Mouse (Mus musculus) CH12.LX (cell line): ENCODE data around the gene Gpr84. TPM values are rescaled to one million over a fixed set of nuclear protein-coding genes. Genes with fewer than 3 reads are reported as not detected.

Experiments used
- DNase-seq: peaks from one replicate; pipeline ENCODE4 v3.0.0-alpha.2; 2013; ENCODE audit errors: extremely low read depth
- H3K27ac ChIP-seq: 2 replicates; pipeline ENCODE4 v1.5.1; 2012; ENCODE audit warnings: low read depth, mild to moderate bottlenecking, control low read depth, moderate library complexity; ENCODE audit not compliant: insufficient read depth
- H3K27me3 ChIP-seq: replicated peaks from 2 replicates; pipeline ENCODE3; 2012; ENCODE audit warnings: inconsistent platforms
- H3K36me3 ChIP-seq, 2 experiments: replicated peaks in 1 of 2; 2 replicates each; pipeline versions ENCODE3 to v1.6.1; 2012; ENCODE audit warnings: inconsistent platforms in 1 of 2, low read length in 1 of 2, mild to moderate bottlenecking in 1 of 2, mixed read lengths in 1 of 2, moderate library complexity in 1 of 2; ENCODE audit not compliant: control insufficient read depth in 1 of 2, insufficient read depth in 1 of 2
- H3K4me1 ChIP-seq, 2 experiments: 2 replicates each; pipeline ENCODE4 v1.6.1; 2012; ENCODE audit warnings: inconsistent platforms in 1 of 2, moderate library complexity in 1 of 2; ENCODE audit not compliant: insufficient read depth in 2 of 2, control insufficient read depth in 1 of 2
- H3K4me2 ChIP-seq: 2 replicates; pipeline ENCODE4 v1.6.1; 2012; ENCODE audit warnings: low read depth, mild to moderate bottlenecking, control low read depth; ENCODE audit not compliant: poor library complexity, insufficient read depth, severe bottlenecking
- H3K4me3 ChIP-seq, 3 experiments: fragments of 150-350 bp in 1 of 3; sonication (generic) in 1 of 3; replicated peaks in 1 of 3; 2 replicates each; pipeline versions ENCODE3 to v1.5.1; 2011 to 2012; ENCODE audit warnings: low read depth in 2 of 3, low read length in 2 of 3, mild to moderate bottlenecking in 2 of 3, moderate library complexity in 2 of 3, control low read depth in 1 of 3, improper control_type of control experiment in 1 of 3, inconsistent platforms in 1 of 3, mixed read lengths in 1 of 3; ENCODE audit not compliant: poor library complexity in 1 of 3
- H3K79me2 ChIP-seq: replicated peaks from 2 replicates; pipeline ENCODE4 v1.6.1; 2012; ENCODE audit warnings: mild to moderate bottlenecking, moderate library complexity; ENCODE audit not compliant: control insufficient read depth, poor library complexity, insufficient read depth, severe bottlenecking; ENCODE audit errors: extremely low read depth
- H3K9ac ChIP-seq: 2 replicates; pipeline ENCODE4 v1.6.1; 2012; ENCODE audit warnings: low read depth, mild to moderate bottlenecking, control low read depth, moderate library complexity; ENCODE audit not compliant: insufficient read depth
- H3K9me3 ChIP-seq: replicated peaks from 2 replicates; pipeline ENCODE3; 2012; ENCODE audit warnings: low read length, inconsistent platforms, mixed read lengths
- CTCF ChIP-seq, 2 experiments: IDR thresholded peaks in 1 of 2; conservative IDR thresholded peaks in 1 of 2; 2 replicates each; pipeline ENCODE4 v1.5.1; 2011 to 2012; ENCODE audit warnings: low read depth in 2 of 2, low read length in 2 of 2, improper control_type of control experiment in 1 of 2, inconsistent platforms in 1 of 2, mild to moderate bottlenecking in 1 of 2, moderate library complexity in 1 of 2
- EP300 ChIP-seq: IDR thresholded peaks from 2 replicates; pipeline ENCODE4 v1.6.1; 2011; ENCODE audit warnings: low read length, improper control_type of control experiment
- ETS1 ChIP-seq: conservative IDR thresholded peaks from 2 replicates; pipeline ENCODE4 v1.6.1; 2012; ENCODE audit warnings: low read depth, mild to moderate bottlenecking, inconsistent platforms, low read length, improper control_type of control experiment, moderate library complexity
- JUND ChIP-seq: conservative IDR thresholded peaks from 2 replicates; pipeline ENCODE4 v1.6.1; 2011; ENCODE audit warnings: low read depth, low read length, improper control_type of control experiment
- MAX ChIP-seq: IDR thresholded peaks from 2 replicates; pipeline ENCODE4 v1.6.1; 2011; ENCODE audit warnings: low read length, improper control_type of control experiment
- MAZ ChIP-seq: IDR thresholded peaks from 2 replicates; pipeline ENCODE4 v1.6.1; 2012; ENCODE audit warnings: low read depth, mild to moderate bottlenecking, inconsistent platforms, low read length, improper control_type of control experiment, moderate library complexity
- NELFE ChIP-seq: IDR thresholded peaks from 2 replicates; pipeline ENCODE4 v1.6.1; 2011; ENCODE audit warnings: low read depth, low read length, improper control_type of control experiment
- NRF1 ChIP-seq: IDR thresholded peaks from 2 replicates; pipeline ENCODE4 v1.6.1; 2014; ENCODE audit warnings: low read depth, mild to moderate bottlenecking, inconsistent platforms, low read length, improper control_type of control experiment, moderate library complexity
- POLR2A ChIP-seq: IDR thresholded peaks from 2 replicates; pipeline ENCODE4 v1.6.1; 2011; ENCODE audit warnings: low read depth, mild to moderate bottlenecking, improper control_type of control experiment, low read length
- SIN3A ChIP-seq: IDR thresholded peaks from 2 replicates; pipeline ENCODE4 v1.6.1; 2012; ENCODE audit warnings: low read length, improper control_type of control experiment, inconsistent platforms
- SMC3 ChIP-seq: IDR thresholded peaks from 2 replicates; pipeline ENCODE4 v1.6.1; 2011; ENCODE audit warnings: low read depth, low read length, improper control_type of control experiment
- TBP ChIP-seq: conservative IDR thresholded peaks from 2 replicates; pipeline ENCODE4 v1.6.1; 2011; ENCODE audit warnings: low read depth, low read length, improper control_type of control experiment
- TCF12 ChIP-seq: IDR thresholded peaks from 2 replicates; pipeline ENCODE4 v1.6.1; 2014; ENCODE audit warnings: low read depth, mild to moderate bottlenecking, inconsistent platforms, low read length, improper control_type of control experiment
- UBTF ChIP-seq: IDR thresholded peaks from 2 replicates; pipeline ENCODE4 v1.6.1; 2012; ENCODE audit warnings: low read depth, mild to moderate bottlenecking, inconsistent platforms, low read length, improper control_type of control experiment, moderate library complexity
- USF1 ChIP-seq: IDR thresholded peaks from 2 replicates; pipeline ENCODE4 v1.6.1; 2014; ENCODE audit warnings: low read depth, mild to moderate bottlenecking, inconsistent platforms, low read length, improper control_type of control experiment
- dilution Hi-C: fragments of 300-500 bp; cut with MboI; formaldehyde crosslinking; loops from 2 replicates; pipeline ENCODE4 v1.14.3; 2020; ENCODE audit warnings: low sequenced_read_pairs; ENCODE audit not compliant: extremely low pct_unique_long_range_greater_than_20kb, extremely low pct_ligation_motif_present
- in situ Hi-C: fragments of 300-500 bp; cut with MboI; formaldehyde crosslinking; loops from 3 replicates; pipeline ENCODE4 v1.14.3; 2019; ENCODE audit warnings: low sequenced_read_pairs, low pct_ligation_motif_present, low pct_unique_long_range_greater_than_20kb, mixed read lengths
- polyA plus RNA-seq: library from polyadenylated mRNA; unstranded; fragments of >175 nt; gene quantifications from 2 replicates; pipeline ENCODE4 v1.2.1, GENCODE M21; 2012; ENCODE audit warnings: low read depth; ENCODE audit not compliant: insufficient read length
- total RNA-seq, 2 experiments: library from RNA; depleted of rRNA; stranded (reverse); fragments of 300-350 nt in 1 of 2; fragments of >200 nt in 1 of 2; gene quantifications; 2 replicates each; pipeline ENCODE4 v1.2.3; 2012 to 2014

Gpr84 gene
- total and polyA plus RNA-seq, 3 experiments = 0.42 to 1.4 (median 0.66) TPM

GRCm38 (mm10) chr15:103359122-103359510 lies 48.7 kb upstream of the Gpr84 start:
- H3K4me1 ChIP-seq = peaks cover 36 to 80% of the 10 kb centered on the region in 2 experiments
- no peak for TF ChIP-seq CTCF (conservative IDR thresholded peaks at IDR 0.05 in 1 of 2, IDR thresholded peaks at IDR 0.05 in 1 of 2; ENCODE audit: low read depth in 2 of 2, low read length in 2 of 2)
- TF ChIP-seq JUND = no peak
- no peak for TF ChIP-seq EP300
- no peak for TF ChIP-seq ETS1
- no peak for TF ChIP-seq USF1
- no peak for TF ChIP-seq SIN3A
- TF ChIP-seq NRF1 = no peak
- TF ChIP-seq NELFE = no peak
- no peak overlapping the region for H3K4me3 ChIP-seq
- no peak overlapping the region for H3K27ac ChIP-seq
- H3K9ac ChIP-seq = no peak overlapping the region
- DNase-seq = no peak
- no peak overlapping the region for H3K4me2 ChIP-seq
- no peaks in the 10 kb centered on the region for H3K36me3 ChIP-seq
- no peaks in the 10 kb centered on the region for H3K9me3 ChIP-seq
- in situ Hi-C loops (no loop called here), dilution Hi-C loops (no loop called here)
- H3K27me3 ChIP-seq = no peaks in the 10 kb centered on the region
- H3K79me2 ChIP-seq = no peaks in the 10 kb centered on the region

- in situ Hi-C loops (no loop called here), dilution Hi-C loops (no loop called here)
- no peak overlapping the region for H3K27ac ChIP-seq
- no peak overlapping the region for H3K4me3 ChIP-seq
- no peak for DNase-seq
- TF ChIP-seq POLR2A (no peak), TCF12 (no peak), MAX (no peak), TBP (no peak), MAZ (no peak), SMC3 (no peak), UBTF (no peak), CTCF (conservative IDR thresholded peaks at IDR 0.05 in 1 of 2, IDR thresholded peaks at IDR 0.05 in 1 of 2; ENCODE audit: low read depth in 2 of 2, low read length in 2 of 2) (peak in 1 of 2 experiments; percentile 6; a peak in 1 of 4 replicates)
- no peak overlapping the region for H3K4me2 ChIP-seq
- H3K36me3 ChIP-seq = no peaks in the 10 kb centered on the region
- H3K9ac ChIP-seq = no peak overlapping the region
- H3K4me1 ChIP-seq = peaks cover 36 to 82% of the 10 kb centered on the region in 2 experiments
- no peaks in the 10 kb centered on the region for H3K9me3 ChIP-seq
- H3K79me2 ChIP-seq = no peaks in the 10 kb centered on the region
- H3K27me3 ChIP-seq = no peaks in the 10 kb centered on the region
Measured at GRCm38 (mm10) chr15:103358278-103359121, 48.1 kb upstream of the Gpr84 start.
